Mouse (Mus musculus): ENCODE results near the gene Hsd3b2.
"Not testable (repeated sequence)": the region's sequence is repeated elsewhere in the genome, so short reads cannot be mapped to it uniquely, and the experiment has no call there.

Hsd3b2 gene
- long read RNA-seq, experiment 1 = 0 reads
- long read RNA-seq, experiment 2 = 0 reads

DNA sequence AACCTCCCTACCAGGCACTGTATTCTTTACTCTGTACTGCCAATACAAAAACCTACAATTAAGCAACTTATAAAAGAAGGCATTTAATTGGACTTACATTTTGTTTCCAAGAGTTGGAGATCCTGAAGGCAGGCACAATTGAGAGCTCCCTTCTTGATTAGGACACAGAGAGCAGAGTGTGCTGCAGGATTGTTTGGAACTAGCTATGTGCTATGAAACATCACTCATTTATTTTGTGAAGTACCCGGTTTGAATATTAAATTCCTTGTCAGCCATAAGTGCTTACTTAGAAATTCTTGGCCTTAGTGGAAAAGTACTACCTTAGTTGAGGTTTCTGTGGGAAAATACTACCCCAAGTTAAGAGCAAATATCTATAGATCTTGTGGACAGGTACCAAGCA, at the start of gene Hsd3b2:
Hsd3b2 (minus strand) TSS at position 168 of the 400 bp plus-strand sequence.
- intact Hi-C loops (cut with DNase I) = loop anchor here (2.0 kb wide), 1 partner anchor 36 kb away; no protein-coding TSS in a partner anchor

DNA sequence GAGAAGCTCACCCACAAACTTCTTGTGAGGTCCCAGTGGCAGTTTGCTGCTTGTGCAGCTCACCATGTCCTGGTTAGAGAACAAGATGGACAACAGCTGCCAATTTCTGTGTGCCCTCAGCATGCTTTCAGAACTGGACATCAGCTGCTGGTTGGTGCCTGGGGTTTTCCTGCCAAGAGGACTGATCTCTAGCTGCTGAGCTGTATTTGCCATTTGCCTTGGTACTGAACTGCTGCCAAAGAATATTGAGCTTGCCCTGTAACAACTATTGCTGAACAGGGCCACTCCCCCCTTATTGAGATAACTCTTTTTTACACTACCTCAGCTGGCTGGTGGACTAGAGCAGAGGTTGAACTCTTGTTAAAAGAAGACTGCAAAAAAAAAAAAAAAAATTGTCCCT, 39.8 kb upstream of the Hsd3b2 start:
- intact Hi-C loops (cut with DNase I) = no loop called here

DNA sequence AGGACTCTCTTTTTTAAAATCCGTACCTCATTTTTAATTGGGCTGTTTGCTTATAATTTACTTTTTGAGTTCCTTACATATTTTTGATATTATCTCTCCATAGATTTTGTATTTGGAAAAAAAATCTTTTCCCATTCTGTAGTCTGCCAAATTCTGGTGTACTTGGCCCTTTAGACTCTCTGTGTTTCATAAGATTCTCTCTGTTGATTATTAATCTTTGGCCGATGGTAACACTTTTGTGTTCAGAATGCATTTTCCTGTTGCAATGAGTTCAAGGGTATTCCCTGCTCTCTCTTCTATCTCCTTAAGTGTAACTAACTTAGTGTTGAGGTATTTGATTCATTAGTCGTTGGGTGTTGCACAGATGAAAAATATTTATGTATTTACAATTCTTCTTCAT, 32.5 kb upstream of the Hsd3b2 start:
- intact Hi-C loops (cut with DNase I) = no loop called here

DNA sequence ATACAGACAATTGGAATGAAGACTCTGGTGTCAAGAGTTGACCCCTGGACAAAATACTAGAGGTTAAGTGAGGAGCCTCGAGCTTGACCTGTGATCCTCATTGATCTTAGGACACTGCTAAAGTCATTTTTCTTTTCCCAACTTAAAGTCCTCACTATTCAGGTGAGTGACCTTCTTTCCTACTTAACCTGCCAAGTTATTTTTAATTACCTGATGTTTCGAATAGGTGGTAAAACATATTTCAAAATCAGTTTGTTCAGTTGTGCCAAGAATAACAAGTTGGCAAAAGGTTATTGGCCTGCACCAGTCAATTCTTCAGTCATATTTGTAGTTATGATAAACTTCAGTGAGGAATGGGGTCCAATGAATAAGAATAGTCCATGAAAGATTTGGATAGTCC, 27.8 kb upstream of the Hsd3b2 start:
- intact Hi-C loops (cut with DNase I) = no loop called here

DNA sequence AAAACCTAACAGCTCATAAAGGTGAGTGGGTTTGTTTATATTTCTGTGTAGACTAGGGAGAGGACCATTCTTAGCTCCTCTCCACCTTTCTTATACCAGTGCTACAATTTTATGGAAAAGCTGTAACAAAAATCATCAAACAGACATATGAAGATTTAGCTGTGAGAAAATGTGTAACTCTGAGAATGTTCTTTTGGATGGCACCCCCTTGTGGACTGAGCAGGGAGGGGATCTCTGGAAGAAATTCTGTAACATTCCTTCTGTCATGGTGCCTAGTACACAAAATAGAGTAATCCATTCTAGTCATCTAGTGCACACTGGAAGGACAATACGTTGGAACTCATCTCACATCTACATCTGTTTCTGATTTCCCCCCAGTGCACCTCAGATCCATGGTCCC, 16.7 kb upstream of the Hsd3b2 start:
- intact Hi-C loops (cut with DNase I) = not testable (repeated sequence)

DNA sequence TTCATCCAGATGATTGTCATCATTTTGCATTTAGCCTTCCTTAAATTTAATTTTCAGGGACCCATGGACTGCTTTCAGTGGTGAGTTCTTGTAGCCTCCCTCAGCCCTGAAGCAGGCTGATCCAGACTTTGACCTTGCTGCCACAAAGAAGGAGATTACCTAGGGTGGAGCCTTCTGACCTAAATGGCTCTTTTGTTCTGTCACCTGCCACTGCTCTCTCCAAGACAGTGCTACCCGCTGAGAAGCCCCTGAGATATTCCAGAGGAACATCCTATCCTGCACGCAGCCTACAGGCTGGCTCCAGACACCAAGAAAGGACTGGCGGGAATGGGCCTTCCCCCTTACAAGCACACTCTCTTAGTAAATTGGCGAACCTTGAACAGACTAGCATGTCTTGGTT, 10.0 kb upstream of the Hsd3b2 start:
- intact Hi-C loops (cut with DNase I) = no loop called here

DNA sequence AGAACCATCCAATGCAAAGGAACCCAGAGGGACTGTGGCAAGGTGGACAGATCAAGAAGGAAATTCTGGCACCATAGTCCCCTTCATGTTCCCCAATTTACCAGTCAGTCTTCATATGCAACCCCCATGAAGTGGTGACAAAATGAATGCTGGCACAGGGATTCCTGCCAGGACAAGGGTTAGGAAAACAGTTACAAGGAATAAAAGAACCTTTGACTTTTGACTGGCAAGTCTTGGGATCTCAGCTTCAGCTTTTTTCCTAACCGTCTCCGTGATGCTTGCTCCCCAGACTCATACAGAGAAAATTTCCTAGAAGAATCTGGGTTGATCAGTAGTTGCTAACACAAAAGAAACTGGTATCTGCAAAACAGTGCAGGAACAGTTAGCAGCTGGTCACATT, 9.4 kb upstream of the Hsd3b2 start:
- intact Hi-C loops (cut with DNase I) = no loop called here

DNA sequence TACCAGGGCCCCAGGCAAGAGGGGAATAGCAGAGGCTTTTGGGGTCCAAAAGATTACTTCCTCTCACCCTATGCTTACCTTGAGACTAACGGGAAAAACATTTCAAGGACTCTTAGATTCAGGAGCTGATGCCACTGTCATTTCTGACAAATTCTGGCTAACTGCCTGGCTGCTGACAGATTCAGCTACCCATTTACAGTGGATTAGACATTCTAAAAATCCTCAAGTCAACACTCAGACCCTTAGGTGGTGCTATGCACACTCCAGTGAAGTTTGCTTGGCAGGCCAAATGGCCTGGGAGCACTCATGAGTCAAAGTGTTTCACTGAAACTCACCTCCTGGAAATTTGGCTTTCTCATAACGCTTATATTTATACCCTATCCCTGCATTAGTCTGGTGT, 1.9 kb upstream of the Hsd3b2 start:
- intact Hi-C loops (cut with DNase I) = no loop called here

DNA sequence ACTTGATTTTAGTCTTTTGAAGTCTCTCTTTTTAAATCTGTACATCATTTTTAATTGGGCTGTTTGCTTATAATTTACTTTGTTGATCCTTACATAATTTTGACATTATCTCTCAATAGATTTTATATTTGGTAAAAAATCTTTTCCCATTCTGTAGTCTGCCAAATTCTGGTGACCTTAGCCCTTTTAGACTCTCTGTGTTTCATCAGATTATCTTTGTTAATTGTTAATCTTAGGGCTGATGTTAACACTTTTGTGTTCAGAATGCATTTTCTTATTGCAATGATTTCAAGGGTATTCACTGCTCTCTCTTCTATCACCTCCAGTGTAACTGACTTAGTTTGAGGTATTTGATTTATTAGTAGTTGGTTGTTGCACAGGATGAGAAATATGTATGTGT, 3.6 kb downstream of the Hsd3b2 start:
- intact Hi-C loops (cut with DNase I) = no loop called here

DNA sequence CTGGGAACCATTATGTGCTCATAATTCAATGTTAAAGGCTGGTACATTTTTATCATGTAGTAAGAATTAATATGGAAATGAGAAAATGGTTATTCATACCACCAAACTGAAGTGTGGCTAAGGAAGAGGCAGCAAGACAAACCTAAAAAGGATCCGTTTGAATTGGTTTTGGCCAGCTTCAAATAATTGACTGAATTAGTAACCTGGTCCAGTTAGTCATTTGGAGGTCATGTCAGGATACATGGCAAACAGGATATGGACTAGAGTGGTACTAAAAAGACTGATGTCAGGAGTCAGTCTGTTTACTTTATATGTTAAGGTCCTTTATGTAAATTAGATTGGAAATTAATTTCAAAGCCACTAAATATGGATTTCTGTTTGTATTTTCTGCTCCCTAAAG, 41.9 kb downstream of the Hsd3b2 start:
- intact Hi-C loops (cut with DNase I) = no loop called here

DNA sequence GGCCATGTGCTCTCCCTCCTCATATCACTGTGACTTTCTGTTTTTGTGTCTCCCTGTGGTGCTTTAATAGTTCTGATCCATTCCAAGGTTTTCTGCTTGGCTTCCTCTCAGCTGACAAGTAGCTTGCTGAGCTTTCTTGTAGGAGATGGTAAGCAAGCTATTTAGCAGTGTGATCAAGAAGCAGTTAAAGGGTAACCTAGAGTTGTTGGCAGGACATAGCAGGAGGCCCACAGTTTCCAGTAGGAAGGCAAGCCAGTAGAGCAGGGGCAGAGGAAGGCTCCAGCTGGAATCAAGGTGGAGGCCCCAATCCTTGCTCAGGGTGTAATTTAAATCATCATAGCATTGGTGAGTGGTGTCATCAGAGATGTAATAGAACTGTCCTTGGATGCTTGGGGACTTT, 43.6 kb downstream of the Hsd3b2 start:
- intact Hi-C loops (cut with DNase I) = no loop called here
